Mouse (Mus musculus) layer of hippocampus, adult 6 months (tissue): Measurements from ENCODE around the gene Dppa4. TPM values are rescaled to one million over a fixed set of nuclear protein-coding genes. Genes with fewer than 3 reads are reported as not detected.

Experiments
- long read RNA-seq, 2 experiments: library from polyadenylated mRNA; unstranded; transcript quantifications; one replicate each; pipeline ENCODE4 v2.0.0; 2019 to 2020
- polyA plus RNA-seq: library from polyadenylated mRNA; unstranded; fragments of <200 nt; fragmentation: Nextera tagmentation; gene quantifications from 2 replicates; pipeline ENCODE4 v1.2.3, GENCODE M21; 2021

Dppa4 gene
- polyA plus RNA-seq, result not detected in 2 replicates
- long read RNA-seq, experiment 1, result 0 reads
- long read RNA-seq, experiment 2, result 0 reads

DNA sequence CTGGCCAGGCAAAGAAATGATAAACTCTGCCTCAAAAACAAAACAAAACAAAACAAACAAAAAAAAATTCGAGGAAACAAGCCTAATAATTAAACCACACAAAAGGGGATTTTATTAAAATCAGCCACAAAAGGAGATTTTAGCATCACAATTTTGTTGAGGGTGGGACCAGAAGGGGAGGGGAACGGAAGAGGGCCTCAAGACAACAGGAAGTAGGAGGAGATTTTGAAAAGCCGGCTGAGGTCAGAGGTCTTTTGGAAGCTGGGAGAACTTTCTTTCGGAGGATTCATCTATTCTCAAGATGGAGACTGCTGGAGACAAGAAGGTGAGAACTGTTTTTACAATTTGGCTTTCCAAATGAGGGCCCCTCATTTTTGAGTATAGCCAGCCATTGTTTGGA is at the start of gene Dppa4:
Gene Dppa4, plus strand, starts transcription at position 217 of the 400 bp plus-strand sequence.

DNA sequence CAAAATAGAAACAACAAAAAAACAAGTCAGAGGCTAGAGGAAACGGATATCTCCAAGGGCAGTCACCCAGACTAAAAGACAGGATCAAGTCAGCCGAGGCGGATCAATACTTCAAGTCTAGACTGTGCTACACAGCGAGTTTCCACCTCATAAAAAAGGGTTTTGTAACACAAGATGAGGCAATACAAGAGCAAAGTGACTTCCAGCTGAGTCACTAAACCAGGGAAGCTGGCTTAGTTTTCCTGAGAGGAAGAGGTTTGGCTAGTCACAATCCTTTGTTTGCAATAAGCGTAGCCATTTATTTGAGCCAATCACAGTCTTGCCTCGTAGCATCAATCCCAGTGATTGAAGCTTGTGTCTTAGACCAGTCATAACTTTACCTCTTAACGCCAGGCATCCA is 20.0 kb downstream of the Dppa4 start, which contains the start of gene Dppa2:
Gene Dppa2, plus strand, starts transcription at position 400 of the 400 bp plus-strand sequence.

Other genes with a start within 250 kb of the Dppa4 start
- 0.06 TPM in 1 of 2 replicates, not detected in the other for gene Dppa2, start 20.2 kb downstream of the Dppa4 start, polyA plus RNA-seq
- gene Gm5485, start 128.7 kb downstream of the Dppa4 start, polyA plus RNA-seq, result not detected in 2 replicates
- 0.04 TPM in 1 of 2 replicates, not detected in the other for gene Morc1, start 147.5 kb downstream of the Dppa4 start, polyA plus RNA-seq